Mouse (Mus musculus) layer of hippocampus, postnatal 25 days (tissue): ENCODE measurements around the gene Nol8. TPM values are rescaled to one million over a fixed set of nuclear protein-coding genes. Genes with fewer than 3 reads are reported as not detected.

Experiments
- DNase-seq, 2 experiments: peaks; one replicate each; pipeline ENCODE4 v3.0.0; 2022; ENCODE audit warnings: mixed read lengths in 2 of 2, low spot score in 1 of 2; ENCODE audit errors: extremely low spot score in 1 of 2
- total RNA-seq, 2 experiments: library from RNA; stranded (reverse); gene quantifications; 2 replicates each; pipeline ENCODE4 v1.2.3; 2021

Nol8 gene
- total RNA-seq, 2 experiments from 2014 or later = 29.3 to 30.7 TPM

GRCm38 (mm10) chr13:49682233-49682846 lies 29.5 kb downstream of the Nol8 start:
- no peak for DNase-seq

GRCm38 (mm10) chr13:49684266-49684665 lies 31.4 kb downstream of the Nol8 start:
- no peak for DNase-seq

- no peak for DNase-seq
These were observed 38.2 kb downstream of the Nol8 start for GRCm38 (mm10) chr13:49691056-49691455.

GRCm38 (mm10) chr13:49703216-49703779 lies 50.4 kb downstream of the Nol8 start:
- no peak for DNase-seq

GRCm38 (mm10) chr13:49706032-49706690 lies 53.3 kb downstream of the Nol8 start:
- DNase-seq = no peak

GRCm38 (mm10) chr13:49708311-49708710 lies 55.4 kb downstream of the Nol8 start:
- DNase-seq = no peak

GRCm38 (mm10) chr13:49712047-49712721 lies 59.3 kb downstream of the Nol8 start:
- no peak for DNase-seq

- DNase-seq = no peak
These were observed 66.4 kb downstream of the Nol8 start for GRCm38 (mm10) chr13:49719310-49719709.

Other genes with a start within 250 kb of the Nol8 start
- 10 to 100 TPM; 29.8 to 31.1 TPM for gene Ippk, start 231.8 kb upstream of the Nol8 start, total RNA-seq
- gene Tes3-ps, start 159.8 kb upstream of the Nol8 start, total RNA-seq = 1 to 10 TPM in 1 of 2 experiments, under 1 TPM in 1; 0.85 to 1.9 TPM
- 1 to 10 TPM; 4.7 to 5.3 TPM for gene Ecm2, start 148.3 kb upstream of the Nol8 start, total RNA-seq
- gene Aspn, start 108.6 kb upstream of the Nol8 start, total RNA-seq = 1 to 10 TPM; 1.4 to 1.6 TPM
- gene Omd, start 70.6 kb upstream of the Nol8 start, total RNA-seq = under 1 TPM in 1 of 2 experiments, not detected in 1; 0.57 TPM
- gene Ogn, start 45.0 kb upstream of the Nol8 start, total RNA-seq = 1 to 10 TPM; 2.5 to 2.9 TPM
- gene Cenpp, start 293 bp upstream of the Nol8 start, total RNA-seq = 1 to 10 TPM; 1.2 to 2.1 TPM
- 10 to 100 TPM; 68.7 to 69.9 TPM for gene Iars, start 29.0 kb downstream of the Nol8 start, total RNA-seq
- gene Gm30302, start 145.9 kb downstream of the Nol8 start, total RNA-seq = not detected